Mouse (Mus musculus) liver, postnatal 0 days (tissue): ENCODE results near the gene Sass6. TPM values are rescaled to one million over a fixed set of nuclear protein-coding genes. Genes with fewer than 3 reads are reported as not detected.
"Not testable (repeated sequence)": the region's sequence is repeated elsewhere in the genome, so short reads cannot be mapped to it uniquely, and the experiment has no call there.

ENCODE experiments used
- ATAC-seq: fragments of 200-750 bp; cut with Nextera tagmentation; 2 replicates; pipeline ENCODE4 v1.8.0; 2017; ENCODE audit warnings: mild to moderate bottlenecking, moderate library complexity
- DNase-seq: peaks from one replicate; pipeline ENCODE4 v3.0.0-alpha.2; 2016
- H3K27ac ChIP-seq: fragments of 300-500 bp; sonication (generic); 2 replicates; pipeline ENCODE4 v1.5.1; 2014; ENCODE audit warnings: antibody characterized with exemption, moderate library complexity, mild to moderate bottlenecking, low read depth
- H3K27me3 ChIP-seq: fragments of 300-500 bp; sonication (generic); 2 replicates; pipeline ENCODE4 v1.6.1; 2014; ENCODE audit warnings: low read length, control low read depth, mixed read lengths; ENCODE audit not compliant: insufficient read depth
- H3K36me3 ChIP-seq: fragments of 300-500 bp; sonication (generic); replicated peaks from 2 replicates; pipeline ENCODE4 v1.6.1; 2014; ENCODE audit warnings: mild to moderate bottlenecking, control low read depth, low read length, moderate library complexity, mixed read lengths; ENCODE audit not compliant: insufficient read depth
- H3K4me1 ChIP-seq: fragments of 300-500 bp; sonication (generic); 2 replicates; pipeline ENCODE4 v1.6.1; 2014; ENCODE audit warnings: antibody characterized with exemption, mild to moderate bottlenecking, control low read depth; ENCODE audit not compliant: insufficient read depth
- H3K4me2 ChIP-seq: fragments of 300-500 bp; sonication (generic); 2 replicates; pipeline ENCODE4 v1.6.1; 2014; ENCODE audit warnings: low read depth, mild to moderate bottlenecking, low read length, moderate library complexity, mixed read lengths
- H3K4me3 ChIP-seq: fragments of 300-500 bp; sonication (generic); 2 replicates; pipeline ENCODE4 v1.5.1; 2014; ENCODE audit warnings: low read depth, low read length
- H3K9ac ChIP-seq: fragments of 300-500 bp; sonication (generic); replicated peaks from 2 replicates; pipeline ENCODE4 v1.6.1; 2014; ENCODE audit warnings: mild to moderate bottlenecking, moderate library complexity
- H3K9me3 ChIP-seq: fragments of 300-500 bp; sonication (generic); 2 replicates; pipeline ENCODE4 v1.6.1; 2016; ENCODE audit warnings: mild to moderate bottlenecking, control low read depth, low read length, mixed read lengths
- CTCF ChIP-seq: sonication (generic); IDR thresholded peaks from 2 replicates; pipeline ENCODE4 v1.5.1; 2016; ENCODE audit warnings: antibody characterized with exemption, low read depth
- EP300 ChIP-seq: IDR thresholded peaks from 2 replicates; pipeline ENCODE4 v1.6.1; 2016; ENCODE audit warnings: antibody characterized with exemption, low read depth, mild to moderate bottlenecking
- WGBS: fragments of 180-500 bp; shearing (Covaris S2); extraction: QIAGEN DNeasy Blood & Tissue Kit; methylation state at CpG from one replicate; pipeline ENCODE4 v1.1.7; 2014; ENCODE audit not compliant: insufficient replicate concordance; 5-methylcytosine and 5-hydroxymethylcytosine counted together
- polyA plus RNA-seq: library from polyadenylated mRNA; unstranded; fragments of >200 nt; fragmentation: Nextera tagmentation; extraction: Ambion mirVana; gene quantifications from 2 replicates; pipeline ENCODE4 v1.2.1, GENCODE M21; 2015

Sass6 gene
- polyA plus RNA-seq, 1 experiment from 2014 or later: 7.4 TPM

DNA sequence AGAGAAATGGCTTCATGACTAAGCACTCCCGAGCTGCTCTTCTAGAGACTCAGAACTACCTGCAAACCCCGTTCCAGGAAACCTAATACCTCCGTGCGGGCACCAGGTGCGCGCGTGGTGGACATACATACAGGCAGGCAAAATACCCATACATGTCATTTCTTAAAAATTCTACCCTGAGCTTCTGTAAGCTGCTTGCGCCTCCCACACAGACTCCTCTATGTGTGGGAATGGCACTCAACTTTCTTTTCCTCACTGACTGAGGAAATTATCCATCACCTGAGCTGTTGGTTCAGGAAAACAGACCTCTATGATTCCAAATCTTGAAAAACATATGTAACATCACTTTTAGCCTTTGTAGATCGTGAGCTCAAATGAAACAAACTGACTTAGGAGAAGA is 55.9 kb downstream of the Sass6 start:
- peaks cover 28% of the 10 kb centered on the region for H3K36me3 ChIP-seq
- H3K9me3 ChIP-seq: no peaks in the 10 kb centered on the region
- WGBS: 91% methylated on average over 9 of the region's 9 CpGs
- TF ChIP-seq EP300: no peak
- no peak for TF ChIP-seq CTCF
- no peaks in the 10 kb centered on the region for H3K27me3 ChIP-seq
- no peak overlapping the region for H3K4me3 ChIP-seq
- DNase-seq (no peak), ATAC-seq (no peak)
- H3K9ac ChIP-seq: no peak overlapping the region
- H3K4me2 ChIP-seq: no peak overlapping the region
- peaks cover 5% of the 10 kb centered on the region; the same call in 1 of the 2 replicates for H3K4me1 ChIP-seq
- no peak overlapping the region for H3K27ac ChIP-seq

DNA sequence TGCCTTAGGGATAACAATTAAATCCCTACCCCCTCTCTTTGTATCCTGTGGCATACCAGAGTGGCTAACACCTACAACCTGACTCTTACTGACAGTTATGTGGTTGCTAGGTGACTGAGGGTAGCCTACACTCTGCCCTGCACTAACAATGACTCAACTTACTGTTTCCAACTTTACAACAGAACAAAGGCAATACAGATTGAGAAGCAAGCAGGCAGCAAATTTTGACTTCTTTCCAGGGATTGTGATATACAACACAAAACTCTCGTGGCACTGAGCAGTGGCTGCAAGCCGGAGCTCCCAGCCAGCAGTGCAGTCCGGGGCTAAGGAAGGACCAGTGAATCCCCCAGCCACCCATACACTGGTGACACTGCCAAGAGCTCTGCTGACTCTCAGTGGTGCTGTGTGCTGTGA is 57.3 kb downstream of the Sass6 start:
- ATAC-seq (no peak), DNase-seq (no peak)
- Histone ChIP-seq H3K36me3 (peaks cover 19% of the 10 kb centered on the region), H3K4me2 (no peak overlapping the region), H3K4me3 (no peak overlapping the region), H3K27ac (no peak overlapping the region), H3K9me3 (no peaks in the 10 kb centered on the region), H3K27me3 (no peaks in the 10 kb centered on the region), H3K4me1 (peaks cover 15% of the 10 kb centered on the region), H3K9ac (no peak overlapping the region)
- no peak for TF ChIP-seq EP300
- no peak for TF ChIP-seq CTCF
- WGBS: 72% methylated on average over 3 of the region's 3 CpGs

- Histone ChIP-seq H3K4me2 (no peak overlapping the region), H3K9ac (no peak overlapping the region), H3K4me3 (no peak overlapping the region), H3K27me3 (no peaks in the 10 kb centered on the region), H3K27ac (no peak overlapping the region), H3K36me3 (peaks cover 15% of the 10 kb centered on the region), H3K9me3 (no peaks in the 10 kb centered on the region), H3K4me1 (peaks cover 28% of the 10 kb centered on the region)
- 56% methylated on average over 5 of the region's 5 CpGs for WGBS
- no peak for ATAC-seq
- DNase-seq: no peak
- TF ChIP-seq CTCF (no peak), EP300 (no peak)
Observed at GRCm38 (mm10) chr3:116653278-116653945, 58.6 kb downstream of the Sass6 start.

GRCm38 (mm10) chr3:116654051-116654450 is 59.3 kb downstream of the Sass6 start:
- ATAC-seq, H3K27ac ChIP-seq, H3K4me3 ChIP-seq, H3K27me3 ChIP-seq, DNase-seq, H3K9me3 ChIP-seq, H3K4me2 ChIP-seq, H3K9ac ChIP-seq, H3K36me3 ChIP-seq: not testable (repeated sequence)
- peaks cover 32% of the 10 kb centered on the region for H3K4me1 ChIP-seq
- WGBS: 81% methylated on average over 11 of the region's 11 CpGs

DNA sequence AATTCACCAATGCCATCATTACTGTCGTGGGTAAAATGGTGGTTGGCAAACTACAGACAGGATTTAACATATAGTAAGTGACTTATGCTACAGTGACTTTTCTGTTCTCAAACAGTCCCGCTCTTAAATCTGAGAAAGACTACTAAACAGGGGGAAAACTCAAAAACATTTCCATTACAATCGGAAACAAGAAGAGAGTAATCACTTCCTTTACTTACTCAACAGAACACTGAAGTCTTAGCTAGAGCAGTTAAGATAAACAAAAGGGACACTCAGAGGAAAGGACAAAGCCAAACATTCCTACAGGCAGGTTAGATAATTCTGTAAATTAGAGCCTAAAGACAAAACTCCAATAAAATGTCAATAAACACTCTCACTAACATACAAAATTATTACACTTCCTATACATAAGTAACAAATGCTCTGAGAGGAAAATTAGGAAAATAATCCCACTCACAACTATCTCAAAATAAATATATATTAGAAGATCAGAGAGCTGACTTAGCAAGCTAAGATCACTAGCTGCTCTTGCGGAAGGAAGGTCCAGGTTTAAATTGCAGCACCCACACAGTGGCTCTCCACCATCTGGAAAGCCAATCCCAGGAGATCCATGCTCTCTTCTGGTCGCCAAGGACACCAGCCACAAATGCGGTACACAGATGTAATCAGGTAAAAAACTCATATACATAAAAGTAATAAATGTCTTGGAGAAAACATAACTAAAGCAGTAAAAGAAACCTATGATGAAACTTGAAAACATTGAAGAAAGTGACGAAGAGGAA is 61.6 kb downstream of the Sass6 start:
- Histone ChIP-seq H3K4me1 (peaks cover 43% of the 10 kb centered on the region), H3K27ac (no peak overlapping the region), H3K4me2 (no peak overlapping the region), H3K9ac (no peak overlapping the region), H3K4me3 (no peak overlapping the region), H3K36me3 (no peaks in the 10 kb centered on the region), H3K9me3 (no peaks in the 10 kb centered on the region), H3K27me3 (no peaks in the 10 kb centered on the region)
- TF ChIP-seq CTCF (no peak), EP300 (no peak)
- ATAC-seq (no peak), DNase-seq (no peak)
- 74% methylated on average over 7 of the region's 7 CpGs for WGBS

DNA sequence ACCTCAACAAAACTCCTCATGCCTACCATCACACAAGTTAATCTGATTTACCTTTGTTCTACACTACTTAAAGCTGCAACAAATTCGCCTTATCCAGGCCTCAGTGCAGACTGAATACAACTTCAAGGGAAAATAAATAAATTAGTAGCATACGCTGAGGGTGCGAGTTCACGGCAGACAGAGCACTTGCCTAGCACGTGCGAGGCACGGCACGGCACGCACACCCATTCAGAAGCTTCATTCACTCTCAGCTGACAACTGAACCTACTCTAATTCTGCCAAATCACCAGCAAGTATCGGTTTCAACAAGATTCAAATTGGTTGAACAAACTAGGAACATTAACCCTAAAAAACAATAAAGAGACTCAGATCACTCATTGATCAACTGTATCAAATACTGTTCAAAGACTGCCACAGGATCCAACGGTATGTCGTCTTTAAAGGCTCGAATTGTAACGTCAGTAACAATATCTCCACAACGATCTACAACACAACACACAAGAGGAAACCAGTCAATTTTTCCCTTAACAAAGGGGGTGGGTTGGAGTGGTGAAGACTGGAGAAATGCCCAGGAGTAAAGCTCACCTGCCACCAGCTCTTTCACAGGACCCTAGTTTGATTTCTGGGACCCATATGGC is 64.3 kb downstream of the Sass6 start:
- Histone ChIP-seq H3K27me3 (no peaks in the 10 kb centered on the region), H3K4me1 (peaks cover 48% of the 10 kb centered on the region), H3K4me2 (0 out of 2 replicates have a peak overlapping the region, but pooled peaks have one; percentile 19), H3K9me3 (no peaks in the 10 kb centered on the region), H3K27ac (no peak overlapping the region), H3K36me3 (no peaks in the 10 kb centered on the region), H3K4me3 (no peak overlapping the region), H3K9ac (no peak overlapping the region)
- 74% methylated on average over 15 of the region's 15 CpGs for WGBS
- DNase-seq: no peak
- TF ChIP-seq EP300: no peak
- TF ChIP-seq CTCF: no peak
- no peak for ATAC-seq
